Mouse (Mus musculus): ENCODE measurements around the gene Ak2.

Ak2 gene

GRCm38 (mm10) chr4:129035851-129036445 lies 44.2 kb downstream of the Ak2 start:
- no peak for DNase-seq (ENCODE audit: extremely low spot score, low spot score)

- no peak for DNase-seq (ENCODE audit: extremely low spot score, low spot score)
Observed at GRCm38 (mm10) chr4:129047721-129048421, 56.1 kb downstream of the Ak2 start.

- peak; percentile 88 for DNase-seq (ENCODE audit: extremely low spot score, low spot score)
Observed at GRCm38 (mm10) chr4:129048501-129049305, 56.9 kb downstream of the Ak2 start.

GRCm38 (mm10) chr4:129049306-129050011 lies 57.7 kb downstream of the Ak2 start:
- DNase-seq (ENCODE audit: extremely low spot score, low spot score): peak; percentile 37

GRCm38 (mm10) chr4:129050365-129050764 lies 58.6 kb downstream of the Ak2 start:
- DNase-seq (ENCODE audit: extremely low spot score, low spot score): no peak

- no peak for DNase-seq (ENCODE audit: extremely low spot score, low spot score)
Observed at GRCm38 (mm10) chr4:129050901-129051417, 59.2 kb downstream of the Ak2 start.

GRCm38 (mm10) chr4:129051461-129052183 lies 59.9 kb downstream of the Ak2 start:
- DNase-seq (ENCODE audit: extremely low spot score, low spot score): no peak

GRCm38 (mm10) chr4:129054757-129055156 lies 63.0 kb downstream of the Ak2 start:
- no peak for DNase-seq (ENCODE audit: extremely low spot score, low spot score)

- DNase-seq (ENCODE audit: extremely low spot score, low spot score): no peak
Observed at GRCm38 (mm10) chr4:129055562-129055961, 63.8 kb downstream of the Ak2 start.

GRCm38 (mm10) chr4:129057533-129058206 lies 65.9 kb downstream of the Ak2 start:
- DNase-seq (ENCODE audit: extremely low spot score, low spot score): peak; percentile 97

- DNase-seq (ENCODE audit: extremely low spot score, low spot score): peak; percentile 71
Observed at GRCm38 (mm10) chr4:129058207-129059092, 66.7 kb downstream of the Ak2 start, which contains the start of gene Rnf19b. Gene Rnf19b, plus strand, starts transcription at chr4:129058271.

- peak; percentile 49 for DNase-seq (ENCODE audit: extremely low spot score, low spot score)
Observed at GRCm38 (mm10) chr4:129059125-129059551, 67.4 kb downstream of the Ak2 start.

GRCm38 (mm10) chr4:129059922-129060321 lies 68.2 kb downstream of the Ak2 start:
- no peak for DNase-seq (ENCODE audit: extremely low spot score, low spot score)
